Mouse (Mus musculus) thymus, postnatal 0 days (tissue): ENCODE results near the gene Arl15. TPM values are rescaled to one million over a fixed set of nuclear protein-coding genes. Genes with fewer than 3 reads are reported as not detected.

Experiments
- DNase-seq: peaks from one replicate; pipeline ENCODE4 v3.0.0-alpha.2; 2015; ENCODE audit warnings: low spot score
- polyA plus RNA-seq: library from polyadenylated mRNA; unstranded; fragments of >200 nt; fragmentation: Nextera tagmentation; extraction: Ambion mirVana; gene quantifications from 2 replicates; pipeline ENCODE4 v1.2.1, GENCODE M21; 2015

Gene Arl15
- polyA plus RNA-seq, 1 experiment from 2014 or later: 6.8 TPM

GRCm38 (mm10) chr13:114052426-114053205 is 258.3 kb downstream of the Arl15 start:
- DNase-seq: no peak

- DNase-seq: no peak
Measured at GRCm38 (mm10) chr13:114053261-114053660, 259.0 kb downstream of the Arl15 start.

- DNase-seq: no peak
Measured at GRCm38 (mm10) chr13:114055686-114056085, 261.4 kb downstream of the Arl15 start.

GRCm38 (mm10) chr13:114060258-114060657 is 266.0 kb downstream of the Arl15 start:
- DNase-seq: no peak

GRCm38 (mm10) chr13:114061234-114061633 is 266.9 kb downstream of the Arl15 start:
- no peak for DNase-seq

- DNase-seq: no peak
Measured at GRCm38 (mm10) chr13:114064069-114064468, 269.8 kb downstream of the Arl15 start.

- DNase-seq: no peak
Measured at GRCm38 (mm10) chr13:114065012-114065411, 270.7 kb downstream of the Arl15 start.

GRCm38 (mm10) chr13:114068421-114068820 is 274.1 kb downstream of the Arl15 start:
- DNase-seq: no peak

GRCm38 (mm10) chr13:114071439-114071838 is 277.1 kb downstream of the Arl15 start:
- no peak for DNase-seq

- DNase-seq: no peak
Measured at GRCm38 (mm10) chr13:114074471-114074870, 280.2 kb downstream of the Arl15 start.

- peak; percentile 77 for DNase-seq
Measured at GRCm38 (mm10) chr13:114075724-114076384, 281.5 kb downstream of the Arl15 start.

GRCm38 (mm10) chr13:114077181-114077580 is 282.9 kb downstream of the Arl15 start:
- DNase-seq: no peak

GRCm38 (mm10) chr13:114077584-114078270 is 283.4 kb downstream of the Arl15 start:
- no peak for DNase-seq

- DNase-seq: no peak
Measured at GRCm38 (mm10) chr13:114078851-114079250, 284.5 kb downstream of the Arl15 start.

- no peak for DNase-seq
Measured at GRCm38 (mm10) chr13:114079751-114080150, 285.4 kb downstream of the Arl15 start.

- no peak for DNase-seq
Measured at GRCm38 (mm10) chr13:114080491-114080890, 286.2 kb downstream of the Arl15 start.

- no peak for DNase-seq
Measured at GRCm38 (mm10) chr13:114083570-114084138, 289.3 kb downstream of the Arl15 start.

- DNase-seq: no peak
Measured at GRCm38 (mm10) chr13:114085442-114085841, 291.1 kb downstream of the Arl15 start.

GRCm38 (mm10) chr13:114086325-114086724 is 292.0 kb downstream of the Arl15 start:
- DNase-seq: no peak

GRCm38 (mm10) chr13:114086801-114087200 is 292.5 kb downstream of the Arl15 start:
- no peak for DNase-seq

- no peak for DNase-seq
Measured at GRCm38 (mm10) chr13:114087696-114088465, 293.6 kb downstream of the Arl15 start.
